Mouse (Mus musculus) small intestine, adult 2 months (tissue): ENCODE measurements around the gene Deaf1.

Source experiments
- CTCF ChIP-seq: fragments of 200-500 bp; IDR thresholded peaks from 2 replicates; pipeline ENCODE4 v1.5.1; 2012; ENCODE audit warnings: low read depth, mild to moderate bottlenecking, control low read depth, inconsistent platforms, low read length, moderate library complexity, mixed read lengths; ENCODE audit not compliant: insufficient replicate concordance, insufficient read length; ENCODE audit errors: extremely low read depth
- POLR2A ChIP-seq: fragments of 200-500 bp; IDR thresholded peaks from 2 replicates; pipeline ENCODE4 v1.6.1; 2012; ENCODE audit warnings: low read depth, mild to moderate bottlenecking, control low read depth, inconsistent platforms, low read length, moderate library complexity

- TF ChIP-seq CTCF = no peak
- TF ChIP-seq POLR2A = no peak
Observed at GRCm38 (mm10) chr7:141292583-141293388, 34.7 kb downstream of the Deaf1 start.
